Mouse (Mus musculus) erythroblast, embryonic 14.5 days (primary cell): ENCODE results near the gene Zfp65. TPM values are rescaled to one million over a fixed set of nuclear protein-coding genes. Genes with fewer than 3 reads are reported as not detected.
"Not testable (repeated sequence)": the region's sequence is repeated elsewhere in the genome, so short reads cannot be mapped to it uniquely, and the experiment has no call there.

ENCODE experiments used
- H3K27me3 ChIP-seq: 2 replicates; pipeline ENCODE4 v1.6.1; 2012; ENCODE audit warnings: inconsistent platforms; ENCODE audit not compliant: control insufficient read depth
- H3K36me3 ChIP-seq: 2 replicates; pipeline ENCODE4 v1.6.1; 2012; ENCODE audit warnings: mild to moderate bottlenecking, inconsistent platforms; ENCODE audit not compliant: control insufficient read depth
- H3K4me1 ChIP-seq: 2 replicates; pipeline ENCODE4 v1.6.1; 2012; ENCODE audit warnings: inconsistent platforms; ENCODE audit not compliant: control insufficient read depth
- H3K4me3 ChIP-seq: replicated peaks from 2 replicates; pipeline ENCODE3; 2012; ENCODE audit warnings: moderate library complexity, mild to moderate bottlenecking, inconsistent platforms
- H3K9me3 ChIP-seq: 2 replicates; pipeline ENCODE4 v1.6.1; 2012; ENCODE audit warnings: low read length, inconsistent platforms, mixed read lengths; ENCODE audit not compliant: control insufficient read depth
- GATA1 ChIP-seq: IDR thresholded peaks from 2 replicates; pipeline ENCODE4 v1.6.1; 2012; ENCODE audit warnings: low read length, inconsistent platforms, mixed read lengths
- TAL1 ChIP-seq: IDR thresholded peaks from 3 replicates; pipeline ENCODE4 v1.6.1; 2012; ENCODE audit warnings: low read length, inconsistent platforms, mixed read lengths
- polyA plus RNA-seq: library from polyadenylated mRNA; stranded (reverse); fragments of >175 nt; gene quantifications from 2 replicates; pipeline ENCODE4 v1.2.3, GENCODE M21; 2012

Zfp65 gene
- 0.03 TPM in 1 of 2 replicates, not detected in the other for polyA plus RNA-seq

DNA sequence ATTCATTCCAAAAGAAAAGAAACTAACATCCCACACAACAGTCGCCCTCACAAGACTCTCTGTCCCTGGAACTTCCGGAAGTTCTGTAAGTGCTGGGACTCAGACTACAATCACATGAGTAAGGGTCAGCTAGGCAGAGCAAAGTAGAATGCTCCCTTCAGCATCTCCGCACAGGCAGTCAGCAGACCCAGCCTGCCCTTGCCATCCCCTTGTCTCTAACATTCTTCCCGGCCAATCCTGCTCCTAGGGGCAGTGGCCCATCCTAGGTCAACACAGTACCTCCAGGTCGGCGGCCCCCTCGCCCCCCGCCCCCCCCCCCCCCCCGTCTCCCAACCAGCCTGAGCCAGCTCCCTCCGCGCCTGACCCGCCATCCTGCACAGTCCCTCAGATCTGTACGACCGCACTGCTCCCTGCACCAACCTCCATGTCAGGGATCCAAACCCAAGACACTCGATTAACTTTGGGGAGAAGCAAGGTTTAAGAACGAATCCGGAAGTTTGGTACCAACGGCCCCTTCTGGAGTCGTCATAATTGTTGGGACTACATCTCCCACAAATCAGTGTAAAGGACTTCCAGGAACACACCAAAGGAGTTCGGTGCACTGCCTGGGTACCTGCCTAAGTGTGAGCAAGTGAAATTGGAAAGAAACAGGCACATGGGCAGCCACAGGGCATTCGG is at the start of gene Zfp65:
TSS of gene Zfp65 (minus strand) at position 533 of the 678 bp plus-strand sequence.
- Histone ChIP-seq H3K4me1 (peaks cover 4% of the 10 kb centered on the region), H3K4me3 (peak within 1 kb of the TSS; percentile 45), H3K27me3 (no peaks in the 10 kb centered on the region), H3K9me3 (peaks cover 13% of the 10 kb centered on the region), H3K36me3 (no peaks in the 10 kb centered on the region)
- TF ChIP-seq GATA1 (no peak), TAL1 (no peak)

GRCm38 (mm10) chr13:67763031-67763768 is 34.2 kb upstream of the Zfp65 start:
- no peaks in the 10 kb centered on the region for H3K4me1 ChIP-seq
- no peak overlapping the region for H3K4me3 ChIP-seq
- H3K36me3 ChIP-seq, result no peaks in the 10 kb centered on the region
- no peaks in the 10 kb centered on the region for H3K27me3 ChIP-seq
- H3K9me3 ChIP-seq, result no peaks in the 10 kb centered on the region
- TF ChIP-seq GATA1 (no peak), TAL1 (no peak)

GRCm38 (mm10) chr13:67759966-67760365 is 31.0 kb upstream of the Zfp65 start:
- H3K9me3 ChIP-seq, result no peaks in the 10 kb centered on the region
- TF ChIP-seq GATA1, result no peak
- no peak for TF ChIP-seq TAL1
- H3K27me3 ChIP-seq, result no peaks in the 10 kb centered on the region
- H3K4me1 ChIP-seq, result no peaks in the 10 kb centered on the region
- no peaks in the 10 kb centered on the region for H3K36me3 ChIP-seq
- no peak overlapping the region for H3K4me3 ChIP-seq

- no peaks in the 10 kb centered on the region for H3K27me3 ChIP-seq
- no peak overlapping the region for H3K4me3 ChIP-seq
- no peaks in the 10 kb centered on the region for H3K9me3 ChIP-seq
- TF ChIP-seq GATA1 (no peak), TAL1 (no peak)
- peaks cover 3% of the 10 kb centered on the region for H3K36me3 ChIP-seq
- peaks cover 3% of the 10 kb centered on the region for H3K4me1 ChIP-seq
Measured at GRCm38 (mm10) chr13:67755761-67756160, 26.8 kb upstream of the Zfp65 start.

GRCm38 (mm10) chr13:67754333-67755306 is 25.6 kb upstream of the Zfp65 start, which contains the start of gene Zfp85:
Gene Zfp85, minus strand, starts transcription at chr13:67755228.
- Histone ChIP-seq H3K4me1 (peaks cover 3% of the 10 kb centered on the region), H3K27me3 (no peaks in the 10 kb centered on the region), H3K36me3 (peaks cover 3% of the 10 kb centered on the region), H3K4me3 (peak within 1 kb of the TSS; percentile 64), H3K9me3 (no peaks in the 10 kb centered on the region)
- TF ChIP-seq TAL1, result no peak
- TF ChIP-seq GATA1, result no peak

- Histone ChIP-seq H3K9me3 (peaks cover 31% of the 10 kb centered on the region), H3K4me3 (no peak overlapping the region), H3K27me3 (no peaks in the 10 kb centered on the region), H3K36me3 (no peaks in the 10 kb centered on the region; the same call in 1 of the 2 replicates), H3K4me1 (no peaks in the 10 kb centered on the region)
- TF ChIP-seq TAL1 (no peak), GATA1 (no peak)
Measured at GRCm38 (mm10) chr13:67743896-67744295, 14.9 kb upstream of the Zfp65 start.

DNA sequence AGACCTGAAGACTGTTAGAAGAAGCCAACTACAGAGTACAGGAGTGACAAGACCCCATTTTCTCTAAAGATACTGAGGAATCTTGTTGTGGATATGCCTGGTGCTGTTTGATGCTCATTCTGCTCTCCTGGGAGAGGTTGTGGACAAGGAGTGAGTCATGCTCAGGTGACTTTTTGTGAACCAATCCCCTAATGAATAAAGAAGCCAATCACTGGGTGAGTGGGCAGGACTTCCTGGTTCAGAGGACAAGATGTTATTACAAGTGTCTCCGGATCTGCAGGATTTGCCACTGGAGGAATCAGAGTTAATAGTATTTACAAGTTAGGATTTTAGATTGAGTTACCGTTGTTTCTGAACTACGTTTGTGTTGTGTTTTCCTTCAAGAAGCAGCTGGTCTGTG is 14.0 kb upstream of the Zfp65 start:
- Histone ChIP-seq H3K4me1 (no peaks in the 10 kb centered on the region), H3K9me3 (peaks cover 28% of the 10 kb centered on the region), H3K4me3 (no peak overlapping the region), H3K36me3 (no peaks in the 10 kb centered on the region), H3K27me3 (no peaks in the 10 kb centered on the region)
- TF ChIP-seq TAL1, result no peak
- no peak for TF ChIP-seq GATA1

- H3K27me3 ChIP-seq, H3K36me3 ChIP-seq, H3K4me3 ChIP-seq, H3K4me1 ChIP-seq: not testable (repeated sequence)
- peaks cover 20% of the 10 kb centered on the region for H3K9me3 ChIP-seq
Measured at GRCm38 (mm10) chr13:67734391-67734790, 5.4 kb upstream of the Zfp65 start.

DNA sequence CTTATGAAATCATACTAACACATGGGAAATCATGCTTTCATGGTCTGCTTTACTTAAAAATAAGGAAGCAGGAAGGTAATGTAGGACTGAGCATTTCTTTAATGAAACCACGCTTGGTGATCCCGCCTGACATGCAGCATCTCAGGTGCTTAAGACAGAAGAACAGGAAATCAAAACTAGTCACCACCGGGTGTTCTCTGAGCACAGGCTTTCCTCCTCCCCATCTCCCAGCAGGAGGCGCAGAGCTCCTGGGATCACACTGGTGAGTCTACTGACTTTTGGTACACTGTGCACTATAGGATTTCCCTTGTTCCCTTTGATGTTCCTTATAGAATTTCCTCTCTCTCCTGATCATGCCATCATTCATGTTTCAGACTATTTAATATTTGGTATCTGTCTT is 468 bp upstream of the Zfp65 start:
- not testable (repeated sequence) for H3K36me3 ChIP-seq, H3K4me1 ChIP-seq, H3K4me3 ChIP-seq, H3K27me3 ChIP-seq
- peaks cover 16% of the 10 kb centered on the region for H3K9me3 ChIP-seq
